Mouse (Mus musculus) left cerebral cortex, adult 2 months (tissue): ENCODE results near the gene Crip2. TPM values are rescaled to one million over a fixed set of nuclear protein-coding genes. Genes with fewer than 3 reads are reported as not detected.

ENCODE experiments used
- DNase-seq, 2 experiments: peaks; one replicate each; pipeline ENCODE4 v3.0.0; 2021 to 2022; ENCODE audit warnings: low spot score in 2 of 2, mixed read lengths in 1 of 2; ENCODE audit errors: extremely low spot score in 1 of 2
- H3K27ac ChIP-seq: fragments of 200-600 bp; 2 replicates; pipeline ENCODE4 v1.8.1; 2022
- H3K4me3 ChIP-seq: fragments of 200-600 bp; 2 replicates; pipeline ENCODE4 v1.8.1; 2022
- CTCF ChIP-seq: fragments of 200-600 bp; IDR thresholded peaks from 2 replicates; pipeline ENCODE4 v1.8.1; 2022; ENCODE audit warnings: antibody characterized with exemption, mild to moderate bottlenecking, moderate library complexity
- intact Hi-C: fragments of 180-260 bp; cut with DNase I; formaldehyde crosslinking; loops from one replicate; pipeline ENCODE4 v1.15.1; 2025
- total RNA-seq, 2 experiments: library from RNA; stranded (reverse); gene quantifications; 2 replicates each; pipeline ENCODE4 v1.2.3; 2021

Gene Crip2
- total RNA-seq, 2 experiments from 2014 or later = 143 to 148 TPM

- intact Hi-C loops = no loop called here
- Histone ChIP-seq H3K4me3 (peak overlapping the region; percentile 84), H3K27ac (peak overlapping the region; percentile 93)
- DNase-seq = peak in 1 of 2 experiments; percentile 58
- TF ChIP-seq CTCF = no peak; the same call in 1 of the 2 replicates
Measured at GRCm38 (mm10) chr12:113142021-113142975, 2.3 kb downstream of the Crip2 start.

- peak overlapping the region; percentile 84 for H3K4me3 ChIP-seq
- intact Hi-C loops = no loop called here
- peak overlapping the region; percentile 83 for H3K27ac ChIP-seq
- no peak for TF ChIP-seq CTCF
- DNase-seq = no peak
Measured at GRCm38 (mm10) chr12:113143164-113143563, 3.1 kb downstream of the Crip2 start.

- peak; percentile 85 for TF ChIP-seq CTCF
- intact Hi-C loops = no loop called here
- peak; percentile 56 to 62 for DNase-seq
Measured at GRCm38 (mm10) chr12:113144001-113144756, 4.1 kb downstream of the Crip2 start.

GRCm38 (mm10) chr12:113144886-113145285, 4.8 kb downstream of the Crip2 start:
- Histone ChIP-seq H3K4me3 (no peak overlapping the region), H3K27ac (no peak overlapping the region)
- no peak for TF ChIP-seq CTCF
- no peak for DNase-seq
- intact Hi-C loops = loop anchor here (5.0 kb wide), 1 partner anchor 42 kb away; the partner anchor contains the start of gene Tmem121

More at GRCm38 (mm10) chr12:113144001-113144756, 4.1 kb downstream of the Crip2 start:
- no peak overlapping the region for H3K4me3 ChIP-seq
- no peak overlapping the region for H3K27ac ChIP-seq

- H3K4me3 ChIP-seq = no peak overlapping the region
- intact Hi-C loops = loop anchor here (5.0 kb wide), 1 partner anchor 42 kb away; the partner anchor contains the start of gene Tmem121
- no peak for DNase-seq
- H3K27ac ChIP-seq = no peak overlapping the region
- no peak for TF ChIP-seq CTCF
Measured at GRCm38 (mm10) chr12:113145591-113145990, 5.6 kb downstream of the Crip2 start.

GRCm38 (mm10) chr12:113146112-113147057, 6.3 kb downstream of the Crip2 start, which contains the start of gene Crip1:
Gene Crip1, plus strand, starts transcription at chr12:113146316.
- intact Hi-C loops = loop anchor here (5.0 kb wide), 1 partner anchor 41 kb away; the partner anchor contains the start of gene Tmem121
- TF ChIP-seq CTCF = peak; percentile 89
- peak; percentile 79 to 86 for DNase-seq
- Histone ChIP-seq H3K27ac (peak within 1 kb of the TSS; percentile 51), H3K4me3 (peak within 1 kb of the TSS; percentile 23)

- H3K27ac ChIP-seq = peak overlapping the region; percentile 29
Measured at GRCm38 (mm10) chr12:113147481-113147880, 7.4 kb downstream of the Crip2 start.

GRCm38 (mm10) chr12:113148381-113149035, 8.5 kb downstream of the Crip2 start:
- no peak for DNase-seq
- no peak; the same call in 1 of the 2 replicates for TF ChIP-seq CTCF
- Histone ChIP-seq H3K4me3 (no peak overlapping the region), H3K27ac (no peak overlapping the region)
- intact Hi-C loops = loop anchor here (5.0 kb wide), 1 partner anchor 39 kb away; the partner anchor contains the start of gene Tmem121

More at GRCm38 (mm10) chr12:113147481-113147880, 7.4 kb downstream of the Crip2 start:
- H3K4me3 ChIP-seq = no peak overlapping the region
- intact Hi-C loops = loop anchor here (5.0 kb wide), 1 partner anchor 40 kb away; the partner anchor contains the start of gene Tmem121
- no peak for TF ChIP-seq CTCF
- no peak for DNase-seq

- no peak overlapping the region for H3K4me3 ChIP-seq
- DNase-seq = no peak
- no peak for TF ChIP-seq CTCF
- no peak overlapping the region for H3K27ac ChIP-seq
- intact Hi-C loops = loop anchor here (5.0 kb wide), 1 partner anchor 38 kb away; the partner anchor contains the start of gene Tmem121
Measured at GRCm38 (mm10) chr12:113149341-113149740, 9.3 kb downstream of the Crip2 start.

- Histone ChIP-seq H3K27ac (no peak overlapping the region), H3K4me3 (no peak overlapping the region)
- TF ChIP-seq CTCF = no peak
- intact Hi-C loops = loop anchor here (5.0 kb wide), 1 partner anchor 37 kb away; the partner anchor contains the start of gene Tmem121
- no peak for DNase-seq
Measured at GRCm38 (mm10) chr12:113149896-113150295, 9.9 kb downstream of the Crip2 start.
